Comparison of ENCODE assay signal across 9 mouse cellular contexts in the genomic region with DNA sequence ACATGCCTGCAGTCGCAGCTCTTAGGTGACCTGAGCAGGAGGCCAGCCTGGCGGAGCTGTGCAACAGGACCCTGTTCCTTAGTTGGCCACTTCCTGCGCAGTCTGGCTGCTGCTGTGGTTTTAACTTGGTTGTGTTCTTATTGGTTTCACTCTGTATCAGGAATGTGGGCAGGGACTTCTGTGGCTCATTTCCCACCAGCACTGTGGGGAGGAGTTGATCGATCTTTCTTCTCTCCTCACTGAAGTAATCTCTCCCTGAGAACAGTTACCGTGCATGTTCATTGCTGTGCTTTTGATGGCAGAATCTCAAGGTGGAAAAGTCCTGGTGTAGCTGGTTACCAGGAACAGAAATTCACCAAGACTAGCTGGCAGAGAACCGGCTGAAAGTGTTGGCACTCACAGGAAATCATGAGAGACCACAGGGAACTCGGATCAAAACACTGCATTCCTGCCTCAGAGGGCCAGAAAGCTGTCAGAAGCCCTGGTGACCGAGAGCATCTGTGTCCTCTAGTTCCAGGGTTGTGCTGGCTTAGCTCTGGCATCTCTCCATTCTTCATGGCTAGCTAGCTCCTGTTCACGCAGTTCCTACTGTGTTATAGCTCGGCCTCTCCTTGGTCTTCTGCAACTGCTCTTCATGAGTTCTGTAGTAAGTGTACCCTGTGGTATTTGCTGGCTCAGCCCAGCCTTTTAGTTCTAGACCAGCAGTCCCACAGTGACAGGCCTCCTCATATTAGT.
DNase-seq lines count a peak whose midpoint lies in the region; ATAC-seq and TF ChIP-seq lines count a peak whose summit lies in the region.
"Had no signal": no experiment of that assay in that cellular context is flagged by ENCODE, and none has a peak within 500 bp of the region (broad histone marks: within the 10 kb centered on the region; RNA-seq: fewer than 3 reads in every experiment).

No protein-coding gene starts in this region.

- no peak overlapping the region for H3K9ac ChIP-seq in midbrain, embryonic 11.5 days (ENCODE audit: low read length)
- no peak overlapping the region for H3K9ac ChIP-seq in midbrain, embryonic 14.5 days (replicated peaks; ENCODE audit: low read length)
- H3K9ac ChIP-seq in intestine, postnatal 0 days (ENCODE audit: low read depth, low read length) = no peak overlapping the region
- no peak overlapping the region for H3K9ac ChIP-seq in lung, embryonic 15.5 days
- H3K9ac ChIP-seq: neural tube, embryonic 12.5 days had no signal

- H3K27ac ChIP-seq in midbrain, embryonic 11.5 days (ENCODE audit: low read depth, low read length) = no peak overlapping the region
- H3K27ac ChIP-seq in midbrain, embryonic 14.5 days (replicated peaks; ENCODE audit: low read depth, low read length) = no peak overlapping the region
- H3K27ac ChIP-seq in bone marrow, adult 2 months (ENCODE audit: control insufficient read depth, insufficient read depth, low read depth, low read length, poor library complexity) = 0 out of 2 replicates have a peak overlapping the region, but pooled peaks have one; percentile 11
- no peak overlapping the region for H3K27ac ChIP-seq in intestine, postnatal 0 days (ENCODE audit: low read depth, low read length)
- peak overlapping the region; percentile 77 for H3K27ac ChIP-seq in lung, embryonic 15.5 days
- H3K27ac ChIP-seq: neural tube, embryonic 12.5 days had no signal

- no peaks in the 10 kb centered on the region for H3K9me3 ChIP-seq in midbrain, embryonic 11.5 days (ENCODE audit: control insufficient read depth, low read length)
- no peaks in the 10 kb centered on the region for H3K9me3 ChIP-seq in midbrain, embryonic 14.5 days (ENCODE audit: control insufficient read depth, low read length)
- no peaks in the 10 kb centered on the region for H3K9me3 ChIP-seq in intestine, postnatal 0 days (ENCODE audit: control insufficient read depth)
- no peaks in the 10 kb centered on the region for H3K9me3 ChIP-seq in lung, embryonic 15.5 days
- H3K9me3 ChIP-seq: neural tube, embryonic 12.5 days had no signal

- no peak overlapping the region for H3K4me2 ChIP-seq in midbrain, embryonic 11.5 days
- no peak overlapping the region for H3K4me2 ChIP-seq in midbrain, embryonic 14.5 days (ENCODE audit: low read length)
- H3K4me2 ChIP-seq in intestine, postnatal 0 days (replicated peaks; ENCODE audit: low read depth) = 0 out of 2 replicates have a peak overlapping the region, but pooled peaks have one; percentile 10
- H3K4me2 ChIP-seq in lung, embryonic 15.5 days = no peak overlapping the region; the same call in 1 of the 2 replicates
- H3K4me2 ChIP-seq: neural tube, embryonic 12.5 days had no signal

- H3K27me3 ChIP-seq in midbrain, embryonic 11.5 days (ENCODE audit: control insufficient read depth, insufficient read depth, low read length) = no peaks in the 10 kb centered on the region
- no peaks in the 10 kb centered on the region for H3K27me3 ChIP-seq in midbrain, embryonic 14.5 days (ENCODE audit: control insufficient read depth, insufficient read depth, low read length)
- H3K27me3 ChIP-seq in intestine, postnatal 0 days (replicated peaks; ENCODE audit: control insufficient read depth, insufficient read depth, low read length) = no peaks in the 10 kb centered on the region
- H3K27me3 ChIP-seq in lung, embryonic 15.5 days = no peaks in the 10 kb centered on the region
- H3K27me3 ChIP-seq: neural tube, embryonic 12.5 days had no signal

- no peak for TF ChIP-seq POLR2A in bone marrow, adult 2 months (IDR thresholded peaks at IDR 0.05; ENCODE audit: borderline replicate concordance, control insufficient read depth, low read depth, low read length)

- no peak for TF ChIP-seq CTCF in bone marrow, adult 2 months (IDR thresholded peaks at IDR 0.05; ENCODE audit: control insufficient read depth, insufficient read depth, low read length)
- no peak for TF ChIP-seq CTCF in intestine, postnatal 0 days (IDR thresholded peaks at IDR 0.05; ENCODE audit: low read depth)

- ATAC-seq in midbrain, embryonic 11.5 days (ENCODE audit: low FRiP score) = no peak
- no peak for ATAC-seq in midbrain, embryonic 14.5 days (ENCODE audit: low FRiP score, low TSS enrichment)
- ATAC-seq in intestine, postnatal 0 days = peak; percentile 35
- peak; percentile 84 for ATAC-seq in lung, embryonic 15.5 days (ENCODE audit: borderline replicate concordance, extremely low read depth, low FRiP score, low TSS enrichment)

- peak; percentile 72 for DNase-seq in midbrain, embryonic 11.5 days (ENCODE audit: low spot score, missing footprints)
- DNase-seq in midbrain, embryonic 14.5 days = no peak
- DNase-seq in forelimb bud, embryonic 11.5 days (ENCODE audit: low read depth, low spot score) = peak; percentile 74
- no peak for DNase-seq in frontal cortex, postnatal 25 days (ENCODE audit: low spot score in 2 of 2)
- no peak for DNase-seq in spleen, postnatal 14 days (ENCODE audit: low spot score in 2 of 2)

- H3K4me1 ChIP-seq in midbrain, embryonic 11.5 days (ENCODE audit: control insufficient read depth, insufficient read depth, low read length) = no peaks in the 10 kb centered on the region
- H3K4me1 ChIP-seq in midbrain, embryonic 14.5 days (ENCODE audit: control insufficient read depth, insufficient read depth, low read length) = peaks cover 3% of the 10 kb centered on the region; the same call in 1 of the 2 replicates
- H3K4me1 ChIP-seq in bone marrow, adult 2 months (ENCODE audit: control insufficient read depth, insufficient read depth, low read length) = peaks cover 3% of the 10 kb centered on the region
- 0 out of 2 replicates have a peak, but pooled peaks cover 4% of the 10 kb centered on the region for H3K4me1 ChIP-seq in intestine, postnatal 0 days (replicated peaks; ENCODE audit: control insufficient read depth, insufficient read depth, low read length)
- peaks cover 12% of the 10 kb centered on the region for H3K4me1 ChIP-seq in lung, embryonic 15.5 days
- H3K4me1 ChIP-seq: neural tube, embryonic 12.5 days had no signal

- no peak overlapping the region for H3K4me3 ChIP-seq in midbrain, embryonic 11.5 days (ENCODE audit: low read depth, low read length)
- no peak overlapping the region for H3K4me3 ChIP-seq in midbrain, embryonic 14.5 days (replicated peaks; ENCODE audit: low read depth, low read length)
- no peak overlapping the region for H3K4me3 ChIP-seq in bone marrow, adult 2 months (replicated peaks; ENCODE audit: control insufficient read depth, low read depth, low read length)
- H3K4me3 ChIP-seq in intestine, postnatal 0 days (ENCODE audit: low read depth, low read length) = no peak overlapping the region
- no peak overlapping the region for H3K4me3 ChIP-seq in lung, embryonic 15.5 days
- H3K4me3 ChIP-seq: neural tube, embryonic 12.5 days had no signal

- no peaks in the 10 kb centered on the region for H3K36me3 ChIP-seq in midbrain, embryonic 11.5 days (ENCODE audit: control insufficient read depth, insufficient read depth, low read length)
- no peaks in the 10 kb centered on the region for H3K36me3 ChIP-seq in midbrain, embryonic 14.5 days (ENCODE audit: control insufficient read depth, insufficient read depth, low read length)
- no peaks in the 10 kb centered on the region for H3K36me3 ChIP-seq in intestine, postnatal 0 days (ENCODE audit: control insufficient read depth, insufficient read depth)
- no peaks in the 10 kb centered on the region for H3K36me3 ChIP-seq in lung, embryonic 15.5 days
- H3K36me3 ChIP-seq: neural tube, embryonic 12.5 days had no signal

- 76% methylated on average over 10 of the region's 10 CpGs for WGBS in midbrain, embryonic 11.5 days
- WGBS in midbrain, embryonic 14.5 days = 85% methylated on average over 10 of the region's 10 CpGs
- WGBS in bone marrow, adult 2 months = 22% methylated on average over 10 of the region's 10 CpGs
- 53% methylated on average over 10 of the region's 10 CpGs for WGBS in intestine, postnatal 0 days
- 40% methylated on average over 10 of the region's 10 CpGs for whole genome bisulfite sequencing in lung, embryonic 15.5 days

Comparison
In these comparisons a context has a peak if more than half of its experiments do, and no peak if none do; other contexts are left out.
1. DNase-seq: peak in midbrain, embryonic 11.5 days (single experiment) and forelimb bud, embryonic 11.5 days (single experiment); none in midbrain, embryonic 14.5 days (single experiment), frontal cortex, postnatal 25 days (0 of 2) and spleen, postnatal 14 days (0 of 2).
2. ATAC-seq: peak in intestine, postnatal 0 days (single experiment) and lung, embryonic 15.5 days (single experiment); none in midbrain, embryonic 11.5 days (single experiment) and midbrain, embryonic 14.5 days (single experiment).
3. H3K27ac ChIP-seq: peak in bone marrow, adult 2 months (single experiment) and lung, embryonic 15.5 days (single experiment); none in midbrain, embryonic 11.5 days (single experiment), midbrain, embryonic 14.5 days (single experiment) and intestine, postnatal 0 days (single experiment).